Mouse (Mus musculus) thymus, adult 18-20 months (tissue): ENCODE results near the gene Fbxl13.

Experiments used
- DNase-seq, 2 experiments: peaks; one replicate each; pipeline ENCODE4 v3.0.0; 2022; ENCODE audit warnings: mixed read lengths in 2 of 2

Fbxl13 gene

GRCm38 (mm10) chr5:21513363-21513762, 132.1 kb downstream of the Fbxl13 start:
- no peak for DNase-seq

- no peak for DNase-seq
Observed at GRCm38 (mm10) chr5:21509801-21510200, 135.6 kb downstream of the Fbxl13 start.

GRCm38 (mm10) chr5:21506887-21507286, 138.5 kb downstream of the Fbxl13 start:
- no peak for DNase-seq

- DNase-seq: no peak
Observed at GRCm38 (mm10) chr5:21505159-21505558, 140.3 kb downstream of the Fbxl13 start.

- no peak for DNase-seq
Observed at GRCm38 (mm10) chr5:21502936-21503610, 142.4 kb downstream of the Fbxl13 start.

- DNase-seq: no peak
Observed at GRCm38 (mm10) chr5:21500941-21501340, 144.5 kb downstream of the Fbxl13 start.

GRCm38 (mm10) chr5:21500133-21500532, 145.3 kb downstream of the Fbxl13 start:
- DNase-seq: no peak

GRCm38 (mm10) chr5:21498925-21499324, 146.5 kb downstream of the Fbxl13 start:
- DNase-seq: no peak

- no peak for DNase-seq
Observed at GRCm38 (mm10) chr5:21498490-21498889, 146.9 kb downstream of the Fbxl13 start.

GRCm38 (mm10) chr5:21496881-21497280, 148.6 kb downstream of the Fbxl13 start:
- no peak for DNase-seq

- DNase-seq: no peak
Observed at GRCm38 (mm10) chr5:21496321-21496720, 149.1 kb downstream of the Fbxl13 start.

- no peak for DNase-seq
Observed at GRCm38 (mm10) chr5:21494781-21495180, 150.7 kb downstream of the Fbxl13 start.

GRCm38 (mm10) chr5:21493294-21493999, 152.0 kb downstream of the Fbxl13 start:
- DNase-seq: no peak

GRCm38 (mm10) chr5:21492213-21492612, 153.2 kb downstream of the Fbxl13 start:
- no peak for DNase-seq

GRCm38 (mm10) chr5:21491469-21491868, 154.0 kb downstream of the Fbxl13 start:
- no peak for DNase-seq

- no peak for DNase-seq
Observed at GRCm38 (mm10) chr5:21489135-21489534, 156.3 kb downstream of the Fbxl13 start.

GRCm38 (mm10) chr5:21488506-21488905, 156.9 kb downstream of the Fbxl13 start:
- no peak for DNase-seq

GRCm38 (mm10) chr5:21487716-21488115, 157.7 kb downstream of the Fbxl13 start:
- DNase-seq: no peak

GRCm38 (mm10) chr5:21487306-21487705, 158.1 kb downstream of the Fbxl13 start:
- DNase-seq: no peak

GRCm38 (mm10) chr5:21486798-21487197, 158.6 kb downstream of the Fbxl13 start:
- no peak for DNase-seq

- DNase-seq: no peak
Observed at GRCm38 (mm10) chr5:21485197-21485829, 160.1 kb downstream of the Fbxl13 start.

- no peak for DNase-seq
Observed at GRCm38 (mm10) chr5:21483275-21483674, 162.2 kb downstream of the Fbxl13 start.

- no peak for DNase-seq
Observed at GRCm38 (mm10) chr5:21482446-21483222, 162.8 kb downstream of the Fbxl13 start.
